In genomic region chr3:127631582-127631981, GRCm38 (mm10) we compare ENCODE assay signal across 16 mouse cellular contexts. TPM values are rescaled to one million over a fixed set of nuclear protein-coding genes. Genes with fewer than 3 reads are reported as not detected.
DNase-seq lines count a peak whose midpoint lies in the region; ATAC-seq and TF ChIP-seq lines count a peak whose summit lies in the region.
"Had no signal": no experiment of that assay in that cellular context is flagged by ENCODE, and none has a peak within 500 bp of the region (broad histone marks: within the 10 kb centered on the region; RNA-seq: fewer than 3 reads in every experiment).

No protein-coding gene starts in this region.

- H3K27me3 ChIP-seq in hindbrain, embryonic 15.5 days: peaks cover 59% of the 10 kb centered on the region

- H3K4me3 ChIP-seq in hindbrain, embryonic 15.5 days: no peak overlapping the region
- H3K4me3 ChIP-seq: myocyte had no signal

- peaks cover 42% of the 10 kb centered on the region for H3K4me1 ChIP-seq in hindbrain, embryonic 15.5 days (replicated peaks)

- no peak for ATAC-seq in hindbrain, embryonic 15.5 days (ENCODE audit: low FRiP score, low read depth)

- WGBS in hindbrain, embryonic 15.5 days: 0% methylated on average over 10 of the region's 10 CpGs

- no peaks in the 10 kb centered on the region for H3K9me3 ChIP-seq in hindbrain, embryonic 15.5 days
- H3K9me3 ChIP-seq: embryonic facial prominence, embryonic 15.5 days; heart, embryonic 15.5 days had no signal

- TF ChIP-seq POLR2A in brain, embryonic 14.5 days (IDR thresholded peaks at IDR 0.05; ENCODE audit: borderline replicate concordance, extremely low read depth, insufficient read depth, insufficient read length, poor library complexity, severe bottlenecking): no peak

- no peak overlapping the region for H3K9ac ChIP-seq in hindbrain, embryonic 15.5 days
- H3K9ac ChIP-seq: embryonic facial prominence, embryonic 15.5 days; heart, embryonic 15.5 days; lung, embryonic 14.5 days had no signal

- H3K4me2 ChIP-seq in hindbrain, embryonic 15.5 days: peak overlapping the region; percentile 85; the same call in 1 of the 2 replicates

- intact Hi-C loops in gastrocnemius, postnatal 36 days (cut with DNase I): no loop called here

- DNase-seq in embryo, embryonic 11 days: peak; percentile 39
- DNase-seq in embryo, embryonic 10.5 days (ENCODE audit: low spot score): no peak
- DNase-seq in brain, embryonic 14.5 days (ENCODE audit: low read depth): peak; percentile 79
- DNase-seq in neural tube, embryonic 10.5 days (ENCODE audit: extremely low spot score, low spot score): peak; percentile 59
- no peak for DNase-seq in gastrocnemius, postnatal 36 days
- DNase-seq in frontal cortex, postnatal 25 days (ENCODE audit: low spot score in 2 of 2): no peak
- no peak for DNase-seq in right cerebral cortex, postnatal 10 days (ENCODE audit: low spot score in 2 of 2)
- DNase-seq: cerebellum, adult 11-12 months; kidney, adult 11 months had no signal

- no peaks in the 10 kb centered on the region for H3K36me3 ChIP-seq in hindbrain, embryonic 15.5 days
- H3K36me3 ChIP-seq: embryonic facial prominence, embryonic 15.5 days; heart, embryonic 15.5 days had no signal

- no peak for TF ChIP-seq CTCF in brain, embryonic 14.5 days (IDR thresholded peaks at IDR 0.05; ENCODE audit: borderline replicate concordance, extremely low read depth, insufficient read depth, insufficient read length)

- no peak overlapping the region for H3K27ac ChIP-seq in hindbrain, embryonic 15.5 days (replicated peaks)
- H3K27ac ChIP-seq: embryonic facial prominence, embryonic 15.5 days; heart, embryonic 15.5 days; layer of hippocampus, adult 2 months had no signal

RNA-seq across cellular contexts. Expression of gene Neurog2, which starts 1.4 kb away (rescaled TPM):
- 46.1 and 99.1 TPM in 2 replicates for polyA plus RNA-seq in brain, embryonic 14.5 days (2012; rRNA removed)
- polyA plus RNA-seq in hindbrain, embryonic 15.5 days (2015; fragmentation: Nextera tagmentation; extraction: Ambion mirVana): 6.7 and 17.7 TPM in 2 replicates
- not detected for total RNA-seq in gastrocnemius, postnatal 36 days (2021)
- total RNA-seq: MEL had no signal
- polyA plus RNA-seq: heart, embryonic 15.5 days; lung, embryonic 14.5 days; myocyte had no signal

Comparison
In these comparisons a context has a peak if more than half of its experiments do, and no peak if none do; other contexts are left out.
1. DNase-seq: peak in embryo, embryonic 11 days (single experiment), brain, embryonic 14.5 days (single experiment) and neural tube, embryonic 10.5 days (single experiment); none in embryo, embryonic 10.5 days (single experiment), gastrocnemius, postnatal 36 days (0 of 2), frontal cortex, postnatal 25 days (0 of 2) and right cerebral cortex, postnatal 10 days (0 of 2).